Mouse (Mus musculus) thymus, postnatal 25 days (tissue): ENCODE results near the gene Il17rd.

ENCODE experiments used
- DNase-seq: peaks from one replicate; pipeline ENCODE4 v3.0.0; 2022

The Il17rd gene

DNA sequence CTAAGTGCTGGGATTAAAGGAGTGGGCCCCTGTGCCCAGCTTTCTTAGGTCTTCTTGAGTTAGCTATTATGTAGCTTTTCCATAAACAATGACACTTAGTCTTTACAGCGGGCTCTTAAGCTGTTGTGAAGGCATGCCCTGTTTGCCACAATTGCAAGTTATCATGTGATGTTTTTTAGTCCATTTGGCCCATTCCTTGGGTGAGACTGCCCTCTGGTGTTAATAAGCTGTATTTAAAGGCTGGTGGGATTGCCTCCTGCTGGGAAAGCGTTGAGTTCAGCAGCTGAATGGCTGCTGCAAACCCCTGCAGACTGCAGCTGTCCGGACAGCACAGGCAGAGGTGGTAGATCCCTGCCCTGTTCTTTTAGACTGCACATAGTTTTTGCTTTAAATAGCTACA, 58.0 kb downstream of the Il17rd start:
- peak; percentile 9 for DNase-seq

DNA sequence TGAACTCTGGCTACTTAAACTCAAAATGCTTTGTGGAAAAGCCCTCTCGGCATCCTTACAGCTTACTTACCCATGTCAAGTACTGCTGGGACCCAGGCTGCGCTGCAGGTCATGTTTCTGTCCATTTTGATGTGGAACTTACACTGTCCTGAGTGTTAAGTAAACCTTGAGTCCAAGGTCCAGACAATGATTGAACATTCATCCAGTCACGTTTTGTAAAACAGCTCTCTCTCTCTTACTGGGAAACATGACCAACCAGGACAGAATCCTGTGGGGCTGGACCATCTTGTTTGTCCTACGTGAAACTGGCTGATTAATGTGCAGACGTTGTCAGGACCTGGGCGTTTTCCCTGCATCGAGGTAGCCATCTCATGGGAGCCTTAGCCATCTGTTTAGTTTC, 63.0 kb downstream of the Il17rd start:
- DNase-seq, result no peak

DNA sequence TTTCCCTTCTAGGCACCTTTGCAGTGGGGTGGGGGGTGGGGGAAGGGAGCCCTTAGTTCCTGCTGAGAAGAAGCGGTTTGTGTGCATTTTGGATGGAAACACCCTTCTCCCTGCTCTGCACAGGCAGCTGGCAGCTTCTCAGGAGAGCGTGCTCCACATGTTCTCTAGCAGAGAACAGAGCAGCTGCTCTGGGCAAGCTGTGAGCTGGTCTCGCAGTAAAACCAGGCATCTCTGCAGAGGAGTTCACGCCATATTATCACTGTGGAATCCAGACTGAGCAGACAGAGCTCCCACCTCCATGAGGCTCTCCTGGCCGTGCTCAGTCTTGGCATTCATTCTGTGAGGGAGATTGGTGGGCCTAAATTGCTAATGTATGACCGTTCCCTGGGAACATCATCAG, 64.0 kb downstream of the Il17rd start:
- DNase-seq, result no peak

DNA sequence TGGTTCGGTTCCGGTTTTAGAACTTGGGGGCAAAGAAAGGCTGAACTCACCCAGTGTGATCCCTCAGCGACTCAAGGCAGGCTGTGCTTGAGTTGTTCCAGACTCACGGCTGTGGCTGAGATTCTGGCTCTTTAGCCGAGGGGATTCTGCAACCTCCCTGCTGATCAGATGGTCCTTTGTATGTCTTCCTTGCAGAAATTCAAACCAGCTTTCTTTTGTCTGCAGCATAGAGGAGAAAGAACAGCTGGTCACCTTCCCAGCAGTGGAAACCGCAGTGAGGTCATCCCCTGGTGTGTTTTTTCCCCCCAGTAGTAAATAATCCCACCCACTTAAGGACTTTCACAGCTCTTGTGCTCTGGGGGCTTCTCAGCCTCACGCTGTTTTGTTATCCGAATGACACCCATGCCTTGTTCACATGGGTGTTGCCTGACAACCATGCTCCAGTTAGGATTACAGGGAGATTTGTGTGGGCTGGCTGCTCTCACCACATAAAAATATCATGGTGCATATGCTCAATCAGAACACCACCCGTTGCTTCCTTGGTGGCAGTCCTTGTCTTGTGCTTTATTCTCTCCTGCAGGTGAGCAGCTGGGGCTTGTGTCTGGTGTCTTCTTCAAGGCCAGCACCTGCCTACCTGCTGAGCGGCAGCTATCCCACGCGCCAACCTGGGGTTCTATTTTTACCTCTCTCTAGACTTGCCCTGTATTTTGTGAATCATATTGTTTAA, 67.2 kb downstream of the Il17rd start:
- DNase-seq, result no peak

DNA sequence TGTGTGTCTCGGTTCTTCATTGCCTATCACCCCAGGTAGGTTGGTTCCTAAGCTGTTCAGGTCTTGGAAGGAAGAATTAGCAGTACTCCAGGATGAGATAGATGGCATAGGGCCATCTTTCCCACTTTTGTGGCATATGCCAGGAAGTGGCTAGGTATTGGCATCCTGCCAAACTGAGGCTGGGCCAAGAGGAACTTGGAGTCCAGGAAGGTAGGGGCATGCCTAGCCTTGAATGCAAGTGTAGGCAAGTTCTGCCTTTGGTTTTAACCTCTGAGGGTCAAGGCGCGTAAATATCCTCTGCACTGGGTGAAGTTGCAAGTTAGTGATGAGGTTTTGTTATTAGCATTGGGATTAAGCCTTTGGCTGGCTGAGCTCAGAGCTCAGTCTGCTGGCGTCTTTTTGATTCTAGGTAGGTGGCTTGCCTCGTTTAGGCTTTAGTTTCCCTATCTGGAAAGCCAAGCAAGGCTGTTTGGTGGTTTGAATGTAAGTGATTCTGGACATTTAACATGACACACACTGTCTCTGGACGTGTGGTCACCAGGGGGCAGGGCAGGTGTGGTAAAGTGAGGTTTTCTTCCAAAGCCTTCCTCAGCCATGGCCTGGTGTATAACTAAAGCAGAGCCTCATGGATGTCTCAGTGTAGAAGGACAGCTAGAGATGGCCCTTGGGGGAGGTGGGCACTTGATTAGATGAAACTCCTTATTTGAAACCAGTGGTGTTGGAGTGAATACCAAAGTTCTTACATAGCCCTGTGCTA, 70.2 kb downstream of the Il17rd start:
- DNase-seq, result no peak

DNA sequence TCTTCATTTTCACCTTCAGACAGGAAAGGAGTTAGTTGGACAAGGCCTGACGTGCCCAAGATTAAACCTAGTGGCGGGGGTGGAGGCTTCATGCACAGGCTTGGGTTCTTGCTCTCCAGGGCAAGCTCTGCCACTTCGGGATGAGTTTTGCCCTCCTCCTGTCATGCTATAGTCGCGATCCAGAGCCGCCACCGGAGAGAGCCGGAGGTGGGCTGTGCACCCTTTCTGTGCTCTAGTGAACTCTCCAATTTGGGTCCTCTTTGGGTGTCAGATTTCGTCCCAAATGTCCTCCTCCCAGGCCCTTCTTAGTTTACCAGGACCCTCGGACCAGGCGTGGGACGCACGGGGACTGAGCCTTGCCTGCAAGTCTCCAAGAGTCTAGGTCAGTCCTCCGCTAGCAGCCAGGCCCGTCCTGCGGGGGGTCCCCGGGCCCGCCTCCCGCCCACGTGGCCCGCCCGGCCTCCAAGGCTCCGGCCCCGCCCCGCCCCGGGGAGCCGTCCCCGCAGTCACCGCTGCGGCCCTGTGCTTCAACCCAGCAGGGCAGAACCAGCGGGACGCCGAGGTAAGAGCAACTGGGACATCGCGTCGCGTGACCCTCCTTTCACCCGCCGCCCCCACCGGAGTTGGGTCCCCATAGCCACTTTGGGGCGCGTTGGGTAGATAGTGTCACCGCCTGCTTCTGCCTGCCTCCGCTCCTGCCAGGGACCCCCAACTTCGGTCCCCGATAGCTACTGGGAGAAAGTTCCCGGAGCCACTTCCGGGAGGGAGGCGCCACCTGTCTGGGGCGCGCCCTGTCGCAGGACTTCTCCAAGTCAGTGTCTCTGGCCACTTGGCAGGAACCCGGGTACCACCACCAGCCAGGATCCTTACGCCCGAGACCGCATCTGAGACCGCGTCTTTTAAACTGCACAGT, 75.9 kb downstream of the Il17rd start, which contains the start of gene Arhgef3:
Gene Arhgef3, plus strand, starts transcription at position 538 of the 913 bp plus-strand sequence.
- DNase-seq, result peak; percentile 35

DNA sequence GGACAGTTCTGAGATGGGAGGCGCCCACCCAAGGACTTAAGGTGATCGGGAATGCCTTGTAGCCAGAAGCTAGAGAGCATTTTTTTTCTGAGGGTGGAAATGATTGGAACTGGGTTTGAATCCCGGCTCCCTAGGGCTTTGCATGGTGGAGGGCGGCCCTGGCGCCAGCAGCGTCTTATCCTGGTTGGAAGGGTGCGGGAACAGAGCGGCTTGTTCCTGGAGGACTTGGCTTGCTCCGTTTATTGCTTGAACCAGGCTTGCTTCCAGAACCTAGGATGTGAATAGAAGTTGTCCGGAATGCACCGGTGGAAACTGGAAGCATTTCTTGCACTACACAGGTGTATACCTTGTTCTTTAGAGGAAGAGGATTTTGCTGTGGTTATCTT, 76.5 kb downstream of the Il17rd start:
- DNase-seq, result no peak

DNA sequence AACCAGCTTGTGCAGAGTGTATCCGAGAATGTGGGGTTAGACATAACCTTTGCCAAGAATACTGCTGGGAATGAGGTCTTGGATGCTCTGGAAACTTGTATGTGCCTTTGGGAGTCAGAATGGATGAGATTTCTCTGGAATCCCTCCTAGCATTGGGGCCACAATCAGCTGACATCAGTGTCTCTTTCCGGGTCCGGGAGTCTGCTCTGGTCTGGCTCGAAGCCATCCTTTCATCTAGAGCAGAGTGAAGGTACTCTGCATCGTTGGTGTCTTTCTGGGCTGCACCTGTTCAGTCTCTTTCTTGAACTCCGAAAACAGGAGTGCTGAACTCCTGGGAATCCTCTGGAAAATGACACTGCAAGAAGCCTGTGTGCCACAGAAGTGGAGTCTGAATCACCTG, 77.2 kb downstream of the Il17rd start:
- DNase-seq, result no peak

DNA sequence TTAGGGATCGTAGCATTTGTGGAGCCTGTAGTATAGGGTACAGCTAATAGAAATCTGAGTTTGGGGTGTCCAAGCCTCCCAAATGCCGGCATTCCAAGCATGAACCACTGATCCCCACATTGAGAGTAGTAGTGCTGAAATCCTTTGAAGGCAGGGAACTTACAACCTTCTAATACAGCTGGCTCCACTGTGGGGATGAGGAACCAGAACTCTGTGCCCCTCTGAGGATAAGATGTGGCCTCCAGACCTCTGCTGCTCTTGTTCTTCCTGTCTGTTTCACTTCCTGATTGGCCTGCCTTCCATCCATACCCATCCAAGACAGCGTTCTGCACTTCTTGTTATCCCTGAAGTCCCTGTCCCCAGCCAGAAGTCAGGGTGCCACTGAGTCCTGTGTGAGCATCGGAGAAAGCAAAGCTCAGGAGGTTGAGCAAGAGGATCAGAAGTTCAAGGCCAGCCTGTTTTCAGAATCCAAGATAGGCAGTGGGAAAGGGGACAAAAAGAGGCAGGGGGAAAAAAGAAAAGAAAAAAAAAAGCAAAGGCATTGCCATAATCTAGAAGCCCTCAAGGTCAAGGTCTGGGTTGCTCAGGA, 77.9 kb downstream of the Il17rd start:
- no peak for DNase-seq

DNA sequence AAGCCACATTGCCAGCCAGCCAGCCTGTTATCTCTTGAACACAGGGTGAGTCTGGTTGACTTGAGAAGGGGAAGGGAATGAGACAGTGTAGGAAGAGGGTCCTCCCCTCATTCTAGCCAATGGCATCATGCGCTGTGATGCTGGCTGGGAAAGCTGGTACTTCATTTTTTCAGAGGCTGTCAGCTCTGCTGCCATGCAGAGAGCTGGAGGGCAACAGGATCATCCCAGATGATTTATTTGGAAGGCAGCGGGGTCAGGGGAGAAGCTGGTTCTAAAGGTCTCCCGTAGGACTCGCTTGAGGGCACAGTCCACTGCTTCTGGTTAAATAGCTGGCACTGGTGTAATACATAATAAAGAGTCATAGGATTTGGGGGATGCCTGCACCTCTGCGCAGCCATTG, 79.8 kb downstream of the Il17rd start:
- DNase-seq, result no peak

DNA sequence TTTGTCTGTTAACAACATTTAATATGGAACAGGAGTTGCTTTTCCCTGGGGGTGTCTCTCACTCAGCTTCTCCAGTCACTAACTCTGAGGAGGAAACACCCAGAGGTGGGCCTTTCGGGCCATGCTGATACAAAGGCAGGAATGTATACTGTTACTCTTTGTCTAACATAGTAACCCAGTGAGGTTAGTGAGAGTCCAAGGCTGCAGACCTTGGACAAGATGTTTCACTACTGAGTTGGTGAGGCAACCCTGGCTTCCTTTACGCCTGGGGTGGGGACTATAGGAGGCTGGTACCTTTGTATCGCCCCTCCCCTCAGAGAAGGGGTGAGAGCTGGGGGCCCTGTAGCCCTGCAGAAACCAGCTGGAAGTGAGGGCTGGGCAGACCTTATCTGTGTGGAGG, 83.9 kb downstream of the Il17rd start:
- no peak for DNase-seq

DNA sequence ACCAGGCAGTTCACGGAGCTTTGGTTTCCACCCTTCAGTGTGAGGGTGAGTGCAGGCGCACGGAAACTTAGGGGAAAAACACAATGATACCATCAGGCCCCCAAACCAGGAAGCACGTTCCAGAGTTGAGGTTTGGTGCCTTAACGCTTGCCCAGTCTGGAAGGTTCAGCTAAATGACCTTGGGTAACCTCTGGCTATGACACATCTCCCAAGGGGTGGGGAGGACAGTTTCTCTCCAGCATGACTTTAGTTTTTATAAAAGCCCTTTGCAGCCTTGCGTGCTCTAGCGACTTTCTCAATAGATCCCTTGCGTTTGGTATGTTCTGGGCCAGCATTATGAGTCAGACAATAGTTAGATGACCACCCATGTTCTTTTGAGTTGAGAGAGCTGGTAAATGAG, 84.8 kb downstream of the Il17rd start:
- DNase-seq, result no peak

DNA sequence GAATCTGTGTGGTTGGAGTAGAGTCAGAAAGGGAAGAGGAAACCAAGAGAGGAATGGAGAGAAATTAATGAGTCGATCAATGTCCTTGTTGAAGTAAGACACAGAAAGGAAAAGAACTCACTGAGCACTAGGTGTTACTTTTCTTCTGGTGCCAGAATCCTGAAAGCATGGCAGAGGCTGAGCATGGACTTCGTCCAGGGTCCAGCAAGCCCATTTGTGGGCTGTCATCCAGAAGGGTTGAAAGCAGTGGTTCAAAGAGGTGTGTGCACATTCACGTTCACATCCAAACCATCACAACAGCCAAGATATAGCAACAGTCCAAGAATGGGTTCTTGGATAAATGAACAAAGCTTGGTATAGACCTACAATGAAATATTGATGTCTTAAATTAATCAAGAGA, 91.3 kb downstream of the Il17rd start:
- DNase-seq, result no peak

DNA sequence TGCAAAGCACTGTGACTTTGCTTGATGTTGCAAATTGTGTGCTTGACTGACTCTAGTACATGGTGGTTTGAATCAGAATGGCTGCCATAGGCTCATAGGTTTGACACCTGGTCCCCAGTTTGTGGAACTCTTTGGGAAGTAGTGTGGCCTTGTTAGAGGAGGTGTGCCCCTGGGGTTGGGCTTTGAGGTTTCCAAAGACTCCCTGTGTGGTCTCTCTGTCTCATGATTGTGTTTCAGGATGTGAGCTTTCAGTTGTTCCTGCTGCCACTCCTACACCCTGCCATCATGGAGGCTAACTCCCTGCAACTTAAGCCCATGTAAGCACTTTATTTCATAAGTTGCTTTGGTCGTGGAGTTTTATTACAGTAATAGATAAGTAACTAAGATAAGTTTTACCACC, 91.9 kb downstream of the Il17rd start:
- no peak for DNase-seq

DNA sequence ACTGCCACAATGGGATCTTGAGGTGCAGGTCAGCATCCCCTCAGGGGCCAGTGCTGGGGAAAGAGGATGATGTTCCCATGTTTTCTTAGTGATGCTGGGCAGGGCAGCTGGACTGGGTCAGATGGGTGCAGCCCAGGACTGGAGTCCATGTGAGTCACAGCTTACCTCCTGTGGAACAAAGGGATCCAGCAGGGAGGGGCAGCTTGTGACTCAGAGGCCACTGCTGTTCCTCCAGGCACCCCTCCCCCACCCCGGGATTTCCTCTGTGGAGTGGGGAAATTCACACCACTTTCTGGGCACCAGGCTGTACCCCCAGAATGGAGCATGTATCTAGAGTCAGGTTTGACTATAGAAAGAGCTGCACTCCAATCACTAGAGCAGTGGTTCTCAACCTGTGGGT, 92.8 kb downstream of the Il17rd start:
- DNase-seq, result no peak

DNA sequence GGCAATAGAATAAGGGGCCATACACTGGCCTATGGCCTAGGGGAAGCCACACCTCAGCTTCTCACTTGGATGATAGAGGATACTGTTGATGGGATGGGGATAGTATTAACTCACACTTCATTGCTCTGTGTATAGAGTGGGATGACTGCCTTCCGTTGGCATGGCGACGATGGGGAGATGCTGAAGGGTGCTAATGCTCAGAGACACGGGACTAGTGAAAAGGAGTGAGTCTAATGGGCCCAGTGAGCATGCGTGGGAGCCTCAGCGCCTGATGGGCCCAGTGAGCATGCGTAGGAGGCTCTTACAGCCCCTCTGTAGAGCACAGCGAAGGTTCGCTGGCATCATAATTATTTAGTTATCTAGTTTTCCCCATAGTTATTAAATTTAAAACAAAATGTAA, 100.2 kb downstream of the Il17rd start:
- no peak for DNase-seq

DNA sequence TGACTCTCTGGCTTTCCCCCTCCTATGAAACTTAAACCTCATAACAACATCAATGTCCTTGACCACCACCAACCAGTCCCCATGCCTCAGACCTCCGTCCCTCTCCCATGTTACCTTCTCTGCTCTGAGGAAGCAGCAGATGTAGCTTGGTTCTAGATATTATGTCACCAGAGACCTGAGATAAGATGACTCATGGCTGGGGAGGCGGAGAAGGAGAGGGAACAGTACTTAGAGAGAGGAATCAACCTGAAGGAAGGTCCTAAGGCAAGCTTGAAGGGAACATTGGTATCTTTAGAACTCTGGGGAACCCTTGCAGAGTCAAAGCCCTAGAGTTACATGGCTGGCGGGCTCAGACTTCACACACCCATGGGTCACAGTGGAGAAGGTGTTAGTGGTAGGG, 101.2 kb downstream of the Il17rd start:
- DNase-seq, result no peak

DNA sequence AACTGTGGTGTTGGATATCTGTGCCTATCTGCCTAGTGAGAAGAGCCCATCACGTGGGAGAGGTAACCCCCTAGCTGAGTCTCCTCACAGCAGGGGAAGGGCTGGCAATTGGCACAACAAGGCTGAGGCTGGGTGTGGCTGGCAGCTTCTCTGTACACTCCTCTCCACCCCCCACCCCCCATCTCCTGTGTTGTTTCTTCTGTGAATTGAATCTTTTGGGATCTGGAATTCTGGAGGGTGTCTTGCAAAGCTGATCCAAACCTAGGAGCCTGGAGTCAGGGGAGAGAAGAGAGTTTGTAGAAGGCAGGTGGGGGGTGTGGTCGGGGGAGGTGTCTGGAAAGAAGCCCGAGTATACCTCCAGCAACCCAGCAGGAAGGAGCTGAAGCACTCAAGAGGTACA, 102.7 kb downstream of the Il17rd start:
- no peak for DNase-seq

DNA sequence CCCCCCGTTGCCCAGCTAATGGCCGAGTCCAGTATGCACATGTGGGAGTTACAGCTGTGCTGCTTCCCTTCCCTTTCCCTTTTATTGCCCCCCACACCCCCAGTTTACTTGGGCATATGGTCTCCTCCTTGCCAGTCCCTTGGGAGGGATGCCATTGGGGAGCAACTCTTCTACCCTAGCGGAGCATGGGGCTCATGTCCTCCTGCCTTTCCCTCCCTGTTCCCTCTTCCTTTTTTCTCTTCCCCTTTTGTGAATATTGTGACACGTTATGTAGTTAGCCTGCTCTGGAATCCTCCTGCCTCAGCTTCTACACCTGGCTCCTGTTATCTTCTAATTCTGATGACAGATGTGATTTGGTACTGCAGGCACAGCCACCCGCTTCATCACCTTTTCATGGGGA, 103.9 kb downstream of the Il17rd start:
- no peak for DNase-seq

DNA sequence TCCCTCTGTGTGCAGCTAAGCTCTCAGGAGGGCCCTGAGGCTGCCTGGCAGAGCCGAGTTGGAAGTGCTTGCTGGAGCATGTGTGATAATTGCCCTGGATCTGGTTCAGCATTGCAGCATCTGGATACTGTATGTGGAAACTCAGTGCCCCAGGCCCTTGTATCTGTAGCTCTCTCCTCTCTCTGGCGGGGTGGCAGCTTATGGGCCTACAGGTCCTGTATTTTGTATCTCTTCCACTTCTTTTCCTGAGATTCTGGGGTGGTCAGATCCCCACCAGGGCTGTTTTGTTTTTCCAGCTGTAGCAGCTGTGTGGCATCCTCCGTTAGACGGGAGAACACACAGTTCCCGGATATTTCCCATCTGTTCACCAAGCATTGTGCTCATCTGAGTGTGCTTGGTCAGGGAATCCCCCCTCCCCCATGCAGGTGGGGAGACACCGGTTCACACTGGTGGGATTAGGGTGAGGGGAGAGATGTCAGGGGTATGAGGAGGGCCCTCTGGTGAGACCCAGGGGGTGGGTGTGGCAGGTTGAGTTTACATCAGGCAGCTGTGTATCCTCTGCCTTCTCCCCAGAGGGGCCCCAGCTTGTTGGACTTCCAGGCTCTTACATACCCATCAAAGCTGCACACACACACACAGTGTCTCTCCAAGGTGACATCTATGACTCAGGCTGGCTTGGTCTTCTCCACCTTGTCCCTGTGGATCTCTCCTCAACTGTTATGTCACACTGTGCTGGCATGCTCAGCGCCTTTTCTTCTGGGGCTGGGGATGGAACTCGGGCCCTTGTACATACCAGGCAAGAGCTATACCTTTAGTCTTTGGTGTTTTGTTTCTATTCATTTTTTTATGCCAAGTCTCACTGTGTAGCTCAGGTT, 106.7 kb downstream of the Il17rd start:
- DNase-seq, result no peak

DNA sequence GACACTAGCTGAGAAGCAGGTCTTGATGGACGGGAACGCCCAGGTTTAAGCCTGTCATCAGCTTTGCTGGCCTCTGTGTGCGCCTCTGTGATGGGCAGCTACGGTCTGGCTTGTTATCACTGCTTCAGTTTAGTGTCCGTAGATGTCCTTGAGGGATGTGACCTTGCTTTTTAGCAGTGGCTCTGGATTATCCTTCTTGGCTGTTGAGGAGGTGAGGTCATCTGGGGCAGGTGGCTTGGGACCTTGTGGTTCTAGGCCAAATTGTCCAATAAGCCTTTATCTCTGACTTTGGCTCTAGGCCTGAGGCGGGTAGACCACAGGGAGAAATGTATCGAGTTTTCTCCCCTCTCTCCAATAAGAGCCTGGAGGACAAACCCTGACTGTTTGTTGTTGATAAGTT, 109.0 kb downstream of the Il17rd start:
- no peak for DNase-seq

DNA sequence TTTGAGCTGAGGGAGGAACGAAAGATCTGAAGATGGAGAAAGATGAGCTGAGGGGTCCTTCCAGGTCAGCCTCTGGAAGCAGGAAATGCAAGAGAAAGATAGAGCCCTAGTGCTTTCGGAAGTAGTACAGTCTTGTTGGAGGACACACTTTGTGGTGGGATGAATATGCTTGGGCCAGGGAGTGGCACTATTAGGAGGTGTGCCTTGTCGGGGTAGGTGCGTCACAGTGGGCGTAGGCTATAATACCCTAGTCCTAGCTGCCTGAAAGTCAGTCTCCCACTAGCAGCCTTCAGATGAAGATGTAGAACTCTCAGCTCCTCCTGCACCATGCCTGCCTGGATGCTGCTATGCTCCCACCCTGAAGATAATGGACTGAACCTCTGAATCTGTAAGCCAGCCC, 110.7 kb downstream of the Il17rd start:
- no peak for DNase-seq
